7 mouse cellular contexts compared by ENCODE assay signal in genomic region chrX:6778250-6778637, GRCm38 (mm10). TPM values are rescaled to one million over a fixed set of nuclear protein-coding genes. Genes with fewer than 3 reads are reported as not detected.
A peak's percentile ranks its signal among the peaks of the same experiment; 100 is the strongest.
DNase-seq lines count a peak whose midpoint lies in the region; ATAC-seq and TF ChIP-seq lines count a peak whose summit lies in the region.

No protein-coding gene starts in this region.

- no peaks in the 10 kb centered on the region for H3K27me3 ChIP-seq in testis, adult 2 months (ENCODE audit: control insufficient read depth, insufficient read depth, low read length)
- H3K27me3 ChIP-seq in hindbrain, embryonic 11.5 days (ENCODE audit: control insufficient read depth, insufficient read depth, low read length), result peaks cover 10% of the 10 kb centered on the region
- H3K27me3 ChIP-seq in liver, adult 2 months (ENCODE audit: control insufficient read depth, insufficient read depth, low read length), result peaks cover 7% of the 10 kb centered on the region; the same call in 1 of the 2 replicates
- peaks cover 18% of the 10 kb centered on the region for H3K27me3 ChIP-seq in neural tube, embryonic 12.5 days (replicated peaks)

- H3K36me3 ChIP-seq in testis, adult 2 months (ENCODE audit: control insufficient read depth, insufficient read depth, low read length), result no peaks in the 10 kb centered on the region
- no peaks in the 10 kb centered on the region for H3K36me3 ChIP-seq in hindbrain, embryonic 11.5 days (ENCODE audit: control insufficient read depth, insufficient read depth, low read length)
- no peaks in the 10 kb centered on the region for H3K36me3 ChIP-seq in liver, adult 2 months (ENCODE audit: control insufficient read depth, insufficient read depth, low read length)
- H3K36me3 ChIP-seq in neural tube, embryonic 12.5 days, result no peaks in the 10 kb centered on the region

- no peak overlapping the region for H3K27ac ChIP-seq in testis, adult 2 months (ENCODE audit: control insufficient read depth, insufficient read depth, low read depth, low read length)
- H3K27ac ChIP-seq in hindbrain, embryonic 11.5 days (ENCODE audit: low read depth, low read length), result no peak overlapping the region
- no peak overlapping the region for H3K27ac ChIP-seq in liver, adult 2 months (replicated peaks; ENCODE audit: insufficient read depth, low read depth, low read length)
- no peak overlapping the region for H3K27ac ChIP-seq in neural tube, embryonic 12.5 days

- H3K79me2 ChIP-seq in liver, adult 2 months (ENCODE audit: control insufficient read depth, insufficient read depth, low read length), result no peaks in the 10 kb centered on the region

- 13% methylated on average over 17 of the region's 24 CpGs for WGBS in hindbrain, embryonic 11.5 days
- WGBS in liver, adult 2 months, result 2% methylated on average over 24 of the region's 24 CpGs
- WGBS in neural tube, embryonic 12.5 days, result 13% methylated on average over 24 of the region's 24 CpGs

- peak; percentile 78 for ATAC-seq in hindbrain, embryonic 11.5 days (ENCODE audit: low FRiP score)
- ATAC-seq in neural tube, embryonic 12.5 days (ENCODE audit: low FRiP score, low read depth), result peak; percentile 41; the same call in 1 of the 2 replicates

- no peak for TF ChIP-seq CTCF in testis, adult 2 months (IDR thresholded peaks at IDR 0.05; ENCODE audit: control insufficient read depth, insufficient read depth, insufficient replicate concordance, low read depth, low read length)
- no peak for TF ChIP-seq CTCF in liver, adult 2 months (IDR thresholded peaks at IDR 0.05; ENCODE audit: low read depth, low read length)

- no peak for TF ChIP-seq POLR2A in testis, adult 2 months (IDR thresholded peaks at IDR 0.05; ENCODE audit: control insufficient read depth, low read depth, low read length)
- TF ChIP-seq POLR2A in liver, adult 2 months (IDR thresholded peaks at IDR 0.05; ENCODE audit: extremely low read depth, insufficient read depth, low read length), result no peak

- peaks cover 15% of the 10 kb centered on the region; the same call in 1 of the 2 replicates for H3K4me1 ChIP-seq in testis, adult 2 months (ENCODE audit: control insufficient read depth, insufficient read depth, low read length)
- H3K4me1 ChIP-seq in hindbrain, embryonic 11.5 days (replicated peaks; ENCODE audit: control insufficient read depth, insufficient read depth, low read length), result no peaks in the 10 kb centered on the region
- no peaks in the 10 kb centered on the region for H3K4me1 ChIP-seq in liver, adult 2 months (ENCODE audit: control insufficient read depth, insufficient read depth, low read length)
- H3K4me1 ChIP-seq in neural tube, embryonic 12.5 days, result no peaks in the 10 kb centered on the region

- H3K4me3 ChIP-seq in testis, adult 2 months (ENCODE audit: control insufficient read depth, low read depth, low read length), result peak overlapping the region; percentile 20
- H3K4me3 ChIP-seq in hindbrain, embryonic 11.5 days (ENCODE audit: low read depth, low read length), result peak overlapping the region; percentile 30
- H3K4me3 ChIP-seq in liver, adult 2 months (ENCODE audit: insufficient read depth, low read depth, low read length), result peak overlapping the region; percentile 6; the same call in 1 of the 2 replicates
- H3K4me3 ChIP-seq in neural tube, embryonic 12.5 days, result peak overlapping the region; percentile 31

- DNase-seq in testis, postnatal 10 days (ENCODE audit: low spot score), result no peak
- DNase-seq in embryo, embryonic 11 days, result peak; percentile 78
- peak; percentile 60 for DNase-seq in hindbrain, embryonic 11.5 days (ENCODE audit: low spot score)
- DNase-seq in liver, adult 2 months (ENCODE audit: extremely low read depth, low read depth, low spot score), result no peak
- DNase-seq in layer of hippocampus, adult 9-10 months (ENCODE audit: low spot score), result no peak

- no peaks in the 10 kb centered on the region for H3K9me3 ChIP-seq in hindbrain, embryonic 11.5 days (ENCODE audit: control insufficient read depth, low read length)
- no peaks in the 10 kb centered on the region; the same call in 1 of the 2 replicates for H3K9me3 ChIP-seq in neural tube, embryonic 12.5 days

- H3K9ac ChIP-seq in hindbrain, embryonic 11.5 days (ENCODE audit: low read depth, low read length), result no peak overlapping the region
- no peak overlapping the region for H3K9ac ChIP-seq in liver, adult 2 months (ENCODE audit: low read depth, low read length)
- no peak overlapping the region for H3K9ac ChIP-seq in neural tube, embryonic 12.5 days

- peak overlapping the region; percentile 48 for H3K4me2 ChIP-seq in hindbrain, embryonic 11.5 days (replicated peaks; ENCODE audit: low read depth, low read length)
- peak overlapping the region; percentile 64 for H3K4me2 ChIP-seq in neural tube, embryonic 12.5 days (replicated peaks)

RNA-seq across cellular contexts. Expression of gene Dgkk, which starts 0.9 kb away (rescaled TPM):
- polyA plus RNA-seq in testis, adult 2 months (2012; rRNA removed), result 0.04 TPM in 2 replicates
- polyA plus RNA-seq in hindbrain, embryonic 11.5 days (2014; fragmentation: Nextera tagmentation; extraction: Ambion mirVana), result 0.22 and 0.37 TPM in 2 replicates
- total RNA-seq in liver, adult 2 months (2014; rRNA removed), result not detected in 2 replicates
- polyA plus RNA-seq in liver, adult 2 months (2012; rRNA removed), result not detected in 2 replicates
- polyA plus RNA-seq in neural tube, embryonic 12.5 days (2016; fragmentation: Nextera tagmentation; extraction: Ambion mirVana), result 0.31 and 0.37 TPM in 2 replicates

Comparison
In these comparisons a context has a peak if more than half of its experiments do, and no peak if none do; other contexts are left out.
1. DNase-seq: peak in embryo, embryonic 11 days (single experiment) and hindbrain, embryonic 11.5 days (single experiment); none in testis, postnatal 10 days (single experiment), liver, adult 2 months (single experiment) and layer of hippocampus, adult 9-10 months (single experiment).
2. Peak in every context shown above with its lines, with median percentiles within 50 percentile points of each other: H3K4me3 ChIP-seq.